ENCODE assay signal across 8 mouse cellular contexts in the genomic region with DNA sequence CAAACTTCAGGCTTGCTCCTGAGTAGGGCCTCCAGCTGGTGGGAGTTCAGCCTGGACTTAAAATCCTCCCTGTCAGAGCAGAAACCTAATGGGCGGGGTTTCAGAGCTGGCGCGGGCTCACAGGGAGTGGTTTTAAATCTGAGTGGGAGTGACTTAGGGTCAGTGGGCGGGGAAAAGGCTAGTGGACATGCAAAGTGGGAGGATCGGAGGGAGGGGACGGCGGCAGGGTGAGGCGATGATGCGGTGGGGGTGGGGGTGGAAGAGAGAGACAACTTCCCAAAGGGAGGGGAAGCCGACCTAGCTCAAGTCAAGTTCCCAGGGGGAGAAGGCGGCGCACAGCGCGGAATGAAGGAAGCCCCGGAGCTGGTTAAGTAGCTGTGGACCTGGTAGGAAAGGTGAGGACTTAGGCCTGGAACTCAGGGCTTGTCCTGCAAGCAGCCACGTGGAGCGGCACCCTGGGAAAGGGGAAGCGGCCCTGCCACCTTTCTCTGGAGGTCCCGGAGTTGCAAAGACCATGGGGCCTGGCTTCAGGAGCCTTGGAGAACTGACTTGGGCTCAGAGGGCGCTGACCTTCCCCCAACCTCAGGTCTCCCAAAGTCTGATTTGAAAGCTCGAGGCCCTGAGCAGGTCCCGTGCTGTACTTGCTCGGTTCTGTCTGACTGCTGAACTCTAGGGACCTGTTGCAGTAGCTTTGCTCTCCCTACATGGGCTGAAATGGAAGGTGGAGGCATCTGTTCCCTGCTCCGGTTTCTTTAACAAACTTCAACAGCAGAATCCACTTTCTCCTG. TPM values are rescaled to one million over a fixed set of nuclear protein-coding genes. Genes with fewer than 3 reads are reported as not detected.
DNase-seq lines count a peak whose midpoint lies in the region.

TSS of gene Pter (plus strand) at position 238 of the 788 bp plus-strand sequence.

- peaks cover 2% of the 10 kb centered on the region for H3K27me3 ChIP-seq in megakaryocyte, embryonic 14.5 days (replicated peaks)

- peaks cover 5% of the 10 kb centered on the region for H3K9me3 ChIP-seq in megakaryocyte, embryonic 14.5 days

- no peaks in the 10 kb centered on the region for H3K36me3 ChIP-seq in megakaryocyte, embryonic 14.5 days (replicated peaks; ENCODE audit: low read length)

- DNase-seq in adipocyte (ENCODE audit: low spot score) = peak; percentile 97
- peak; percentile 96 for DNase-seq in embryo, embryonic 10 days (ENCODE audit: low spot score)
- peak; percentile 82 for DNase-seq in gastrocnemius, postnatal 10 days
- peak; percentile 72 for DNase-seq in hindlimb bud, embryonic 11.5 days (ENCODE audit: extremely low spot score, low read depth, low spot score)
- DNase-seq in left cerebral cortex, adult 8-10 months (ENCODE audit: low spot score in 2 of 2) = peak; percentile 16 to 17
- DNase-seq in right cerebral cortex, adult 2 months (ENCODE audit: low spot score in 2 of 2) = peak; percentile 19 to 21
- DNase-seq in urinary bladder, postnatal 10 days (ENCODE audit: low spot score) = peak; percentile 52

- H3K4me1 ChIP-seq in megakaryocyte, embryonic 14.5 days = peaks cover 43% of the 10 kb centered on the region

- peak within 1 kb of the TSS; percentile 95 for H3K4me3 ChIP-seq in megakaryocyte, embryonic 14.5 days (replicated peaks)

RNA-seq across cellular contexts. Expression of gene Pter, which starts in this region (rescaled TPM):
- 1 to 10 TPM; 5.8 to 7.2 TPM for total RNA-seq in gastrocnemius, postnatal 10 days (2021)
- total RNA-seq in left cerebral cortex, adult 8-10 months (2022) = 1 to 10 TPM; 1.0 to 1.8 (median 1.5) TPM
- polyA plus RNA-seq in megakaryocyte, embryonic 14.5 days (2012; ENCODE audit: insufficient read depth, low replicate concordance) = 1.3 TPM in 1 of 2 replicates, not detected in the other

Comparison
In these comparisons a context has a peak if more than half of its experiments do, and no peak if none do; other contexts are left out.
1. Peak in every context shown above with its lines: DNase-seq and H3K4me3 ChIP-seq.
2. DNase-seq: peak in every context shown above with its lines; median percentile 97 in adipocyte; 96 in embryo, embryonic 10 days; 82 in gastrocnemius, postnatal 10 days; 72 in hindlimb bud, embryonic 11.5 days; 52 in urinary bladder, postnatal 10 days; 20 in right cerebral cortex, adult 2 months; 16 in left cerebral cortex, adult 8-10 months.